Mouse (Mus musculus): ENCODE measurements around the gene Olfr823.
"Not testable (repeated sequence)": the region's sequence is repeated elsewhere in the genome, so short reads cannot be mapped to it uniquely, and the experiment has no call there.

Gene Olfr823

DNA sequence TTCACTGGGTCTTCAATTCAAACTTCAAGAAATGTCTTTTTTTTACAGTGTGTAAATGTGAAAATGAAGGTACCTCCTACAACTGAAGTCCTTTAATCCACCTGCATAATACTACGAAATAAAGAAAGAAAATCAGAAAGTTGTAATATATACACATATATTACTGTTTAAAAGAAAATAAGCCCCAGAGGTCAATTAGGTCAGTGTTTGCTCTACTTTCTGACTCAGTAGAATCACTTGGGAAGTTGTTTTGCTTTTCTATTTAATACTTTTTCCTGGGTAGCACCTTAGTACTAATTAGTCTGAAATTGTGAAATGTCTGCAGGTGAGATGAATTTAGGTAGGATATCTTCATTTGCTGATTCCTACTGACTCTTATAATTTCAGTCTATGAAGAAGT lies at the start of gene Olfr823:
TSS of gene Olfr823 (minus strand) at position 101 of the 400 bp plus-strand sequence.
- not testable (repeated sequence) for DNase-seq (ENCODE audit: extremely low spot score, low spot score)

DNA sequence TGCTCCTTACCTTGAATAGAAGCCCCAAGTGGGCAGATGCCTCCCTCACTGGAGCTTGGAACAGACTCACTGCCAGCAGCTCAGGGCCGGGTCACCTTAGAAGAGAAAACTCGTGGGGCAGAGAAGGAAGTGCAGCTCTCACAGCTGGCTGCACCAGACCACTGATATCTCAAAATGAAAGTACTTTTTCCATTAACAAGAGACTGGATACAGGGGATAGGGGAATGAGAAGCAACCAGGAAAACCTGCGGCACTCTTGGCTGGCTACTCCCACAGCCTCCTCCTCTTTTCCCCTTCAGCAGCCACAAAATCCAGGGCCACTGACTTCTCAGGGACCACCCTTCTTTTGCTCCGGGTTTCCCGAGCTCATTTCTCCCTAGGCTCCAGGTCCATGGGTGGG lies 28.9 kb upstream of the Olfr823 start:
- no peak for DNase-seq (ENCODE audit: extremely low spot score, low spot score)

DNA sequence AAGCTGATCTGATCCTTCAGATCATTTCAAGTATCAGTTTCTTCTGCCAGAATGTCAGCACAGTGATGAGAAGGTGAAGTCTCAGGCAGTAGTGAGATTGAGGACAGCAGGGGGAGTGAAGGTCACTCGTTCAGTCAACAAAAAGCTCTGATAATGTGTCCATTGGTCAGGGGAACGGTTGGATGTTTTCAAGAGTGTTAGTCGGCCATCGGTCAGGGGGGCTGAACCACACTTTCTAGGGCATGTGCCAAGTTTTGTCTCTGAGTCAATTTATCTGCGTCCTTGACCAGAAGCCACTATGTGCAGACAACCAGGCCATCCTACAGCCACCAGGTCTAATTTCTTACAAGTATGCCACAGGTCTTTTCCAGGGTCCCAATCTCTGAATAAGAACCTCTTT lies 27.3 kb upstream of the Olfr823 start:
- not testable (repeated sequence) for DNase-seq (ENCODE audit: extremely low spot score, low spot score)

DNA sequence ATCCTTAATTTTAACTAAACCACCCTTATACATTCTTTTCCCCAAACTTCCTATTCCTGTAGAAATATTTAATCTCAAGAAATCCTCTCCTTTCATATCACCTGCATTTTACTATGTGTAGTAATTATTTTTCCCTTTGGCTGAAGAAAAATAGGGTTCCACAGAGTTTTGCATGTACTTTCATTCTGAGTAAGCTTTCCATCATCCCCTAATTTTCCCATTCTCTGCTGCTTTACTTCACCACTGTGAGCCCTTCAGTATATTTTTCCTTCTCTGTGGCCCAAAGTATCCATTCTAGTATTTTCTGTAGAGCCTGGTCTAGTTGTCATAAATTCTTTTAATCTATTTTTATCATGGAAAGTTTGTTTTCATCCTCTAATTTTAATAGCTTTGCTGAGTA lies 19.6 kb upstream of the Olfr823 start:
- no peak for DNase-seq (ENCODE audit: extremely low spot score, low spot score)

DNA sequence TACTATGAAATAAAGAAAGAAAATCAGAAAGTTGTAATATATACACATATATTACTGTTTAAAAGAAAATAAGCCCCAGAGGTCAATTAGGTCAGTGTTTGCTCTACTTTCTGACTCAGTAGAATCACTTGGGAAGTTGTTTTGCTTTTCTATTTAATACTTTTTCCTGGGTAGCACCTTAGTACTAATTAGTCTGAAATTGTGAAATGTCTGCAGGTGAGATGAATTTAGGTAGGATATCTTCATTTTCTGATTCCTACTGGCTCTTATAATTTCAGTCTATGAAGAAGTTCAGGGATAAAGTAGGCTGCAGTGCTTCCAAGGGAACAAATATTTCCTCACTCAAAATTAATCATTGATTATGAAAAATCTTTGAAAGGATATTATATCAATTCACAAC lies 14.7 kb upstream of the Olfr823 start, which contains the start of gene Olfr824:
TSS of gene Olfr824 (minus strand) at position 101 of the 400 bp plus-strand sequence.
- DNase-seq (ENCODE audit: extremely low spot score, low spot score): not testable (repeated sequence)

DNA sequence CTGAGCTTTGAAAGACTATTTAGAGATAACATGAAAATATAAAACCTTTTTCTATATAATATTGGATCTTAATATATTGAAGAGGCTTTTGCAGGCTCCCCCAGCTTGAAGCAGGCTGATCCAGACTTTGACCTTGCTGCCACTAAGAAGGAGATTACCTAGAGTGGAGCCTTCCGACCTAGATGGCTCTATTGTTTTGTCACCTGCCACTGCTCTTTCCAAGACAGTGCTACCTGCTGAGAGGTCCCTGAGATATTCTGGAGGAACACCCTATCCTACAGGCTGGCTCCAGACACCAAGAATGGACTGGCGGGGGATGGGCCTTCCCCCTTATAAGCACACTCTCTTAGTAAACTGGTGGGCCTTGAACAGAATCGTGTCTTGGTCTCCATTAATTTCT lies 862 bp upstream of the Olfr823 start:
- DNase-seq (ENCODE audit: extremely low spot score, low spot score): not testable (repeated sequence)

DNA sequence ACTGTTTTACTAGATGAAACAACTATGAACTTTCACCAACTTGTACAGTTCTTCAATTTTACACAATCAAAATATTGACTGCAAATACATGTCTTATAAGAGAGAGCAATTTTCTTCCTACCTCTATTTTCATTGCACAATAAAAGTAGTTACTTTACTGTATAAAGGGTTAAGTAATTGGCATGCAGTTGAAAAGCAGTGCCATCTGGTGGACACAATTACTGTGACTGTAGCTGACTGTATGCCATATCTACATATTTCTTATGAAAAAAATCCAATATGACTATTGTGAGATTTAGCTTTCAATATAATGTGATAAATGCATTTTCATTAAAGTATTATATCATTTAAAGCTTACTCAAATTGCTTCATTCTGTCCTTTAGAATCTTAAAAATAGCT lies 19.1 kb downstream of the Olfr823 start:
- no peak for DNase-seq (ENCODE audit: extremely low spot score, low spot score)

DNA sequence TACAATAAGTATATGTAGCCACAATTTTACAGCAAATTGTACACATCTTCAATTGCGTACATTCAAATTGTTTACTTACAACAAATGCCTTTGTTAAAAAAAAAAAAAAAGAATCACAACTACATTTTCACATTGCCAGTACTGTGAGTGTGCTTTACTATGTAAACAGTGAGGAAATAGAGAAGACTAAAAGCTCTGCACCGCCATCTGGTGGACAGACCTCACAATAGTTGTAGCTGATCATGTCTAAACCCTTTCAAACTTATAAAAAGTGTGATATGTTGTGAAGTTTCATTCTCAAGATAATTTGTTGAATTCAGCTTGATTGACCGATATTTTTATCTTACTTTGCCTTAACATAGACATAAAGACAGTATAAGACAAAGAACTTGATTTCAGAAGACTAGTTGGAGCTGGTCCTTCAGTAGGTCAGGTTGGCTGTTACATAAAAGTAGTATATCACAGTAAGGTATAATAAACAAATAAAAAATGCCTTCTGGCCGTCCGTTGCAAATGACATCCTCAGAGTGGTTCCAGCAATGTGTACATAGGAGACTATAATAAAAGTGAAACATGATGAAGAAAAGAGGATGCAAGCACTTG lies 22.2 kb downstream of the Olfr823 start:
- peak; percentile 42 for DNase-seq (ENCODE audit: extremely low spot score, low spot score)

DNA sequence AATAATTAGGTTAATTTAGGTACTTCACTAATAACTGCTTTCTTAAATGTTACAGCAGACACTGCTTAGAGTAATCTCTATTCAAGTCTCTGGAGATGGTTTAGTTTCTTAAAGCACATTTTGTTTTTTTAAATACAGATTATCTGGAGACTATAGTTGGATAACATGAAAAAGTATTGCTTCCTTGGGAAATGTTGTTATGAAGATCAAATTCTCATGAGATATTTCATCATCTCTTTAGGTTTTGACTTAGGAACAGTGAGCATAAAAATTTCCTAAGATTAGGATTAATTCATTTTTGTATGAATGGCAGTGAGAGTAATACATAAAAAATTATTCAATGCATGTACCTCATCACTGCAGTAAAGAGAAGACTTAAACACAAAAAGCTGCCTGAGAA lies 44.3 kb downstream of the Olfr823 start, which contains the start of gene Olfr822:
TSS of gene Olfr822 (plus strand) at position 301 of the 400 bp plus-strand sequence.
- DNase-seq (ENCODE audit: extremely low spot score, low spot score): no peak

All from neural tube, embryonic 10.5 days (tissue).